Mouse (Mus musculus) limb, embryonic 14.5 days (tissue): ENCODE measurements around the gene Ppm1m. TPM values are rescaled to one million over a fixed set of nuclear protein-coding genes. Genes with fewer than 3 reads are reported as not detected.

Source experiments
- ATAC-seq: fragments of 200-750 bp; cut with Nextera tagmentation; 2 replicates; pipeline ENCODE4 v1.8.0; 2017; ENCODE audit warnings: low read depth, moderate number of reproducible peaks, moderate TSS enrichment; ENCODE audit not compliant: low FRiP score
- DNase-seq: peaks from one replicate; pipeline ENCODE4 v3.0.0-alpha.2; 2015; ENCODE audit warnings: low spot score
- H3K27ac ChIP-seq: fragments of 300-500 bp; sonication (generic); replicated peaks from 2 replicates; pipeline ENCODE4 v1.5.1; 2014; ENCODE audit warnings: low read depth, mild to moderate bottlenecking, low read length, moderate library complexity, mixed read lengths
- H3K27me3 ChIP-seq: fragments of 300-500 bp; sonication (generic); 2 replicates; pipeline ENCODE4 v1.6.1; 2014; ENCODE audit warnings: low read length, mixed read lengths; ENCODE audit not compliant: control insufficient read depth, insufficient read depth
- H3K36me3 ChIP-seq: fragments of 300-500 bp; sonication (generic); 2 replicates; pipeline ENCODE4 v1.6.1; 2014; ENCODE audit warnings: mild to moderate bottlenecking, low read length, moderate library complexity, mixed read lengths; ENCODE audit not compliant: control insufficient read depth, insufficient read depth
- H3K4me1 ChIP-seq: fragments of 300-500 bp; sonication (generic); 2 replicates; pipeline ENCODE4 v1.6.1; 2014; ENCODE audit warnings: antibody characterized with exemption, low read length, mixed read lengths; ENCODE audit not compliant: control insufficient read depth, insufficient read depth
- H3K4me2 ChIP-seq: fragments of 300-500 bp; sonication (generic); replicated peaks from 2 replicates; pipeline ENCODE4 v1.6.1; 2014; ENCODE audit warnings: low read depth, mild to moderate bottlenecking, low read length, moderate library complexity; ENCODE audit not compliant: severe bottlenecking
- H3K4me3 ChIP-seq: fragments of 300-500 bp; sonication (generic); replicated peaks from 2 replicates; pipeline ENCODE4 v1.5.1; 2014; ENCODE audit warnings: low read length
- H3K9ac ChIP-seq: fragments of 300-500 bp; sonication (generic); 2 replicates; pipeline ENCODE4 v1.6.1; 2014; ENCODE audit warnings: mild to moderate bottlenecking, low read depth, low read length, moderate library complexity; ENCODE audit not compliant: severe bottlenecking
- H3K9me3 ChIP-seq: fragments of 300-500 bp; sonication (generic); 2 replicates; pipeline ENCODE4 v1.6.1; 2016; ENCODE audit warnings: low read length; ENCODE audit not compliant: control insufficient read depth
- POLR2A ChIP-seq: fragments of 200-500 bp; IDR thresholded peaks from 2 replicates; pipeline ENCODE4 v1.8.0; 2012; ENCODE audit warnings: inconsistent platforms, mild to moderate bottlenecking, moderate library complexity, borderline replicate concordance; ENCODE audit not compliant: insufficient read depth, insufficient read length; ENCODE audit errors: extremely low read depth
- WGBS: fragments of 180-500 bp; shearing (Covaris S2); extraction: QIAGEN DNeasy Blood & Tissue Kit; methylation state at CpG from one replicate; pipeline ENCODE4 v1.1.7; 2014; 5-methylcytosine and 5-hydroxymethylcytosine counted together
- polyA plus RNA-seq, 2 experiments: library from polyadenylated mRNA; depleted of rRNA in 1 of 2; stranded (reverse) in 1 of 2; unstranded in 1 of 2; fragments of >200 nt; fragmentation: Nextera tagmentation in 1 of 2; extraction: Ambion mirVana in 1 of 2; gene quantifications; 2 replicates each; pipeline versions ENCODE4 v1.2.1 to v1.2.3; 2012 to 2014

Ppm1m gene
- polyA plus RNA-seq, 2 experiments = 39.2 to 87.0 TPM

GRCm38 (mm10) chr9:106216971-106217370, 17.4 kb upstream of the Ppm1m start:
- H3K36me3 ChIP-seq = peaks cover 32% of the 10 kb centered on the region
- H3K4me3 ChIP-seq = no peak overlapping the region
- H3K9me3 ChIP-seq = no peaks in the 10 kb centered on the region
- no peak overlapping the region for H3K27ac ChIP-seq
- H3K4me2 ChIP-seq = no peak overlapping the region
- ATAC-seq (no peak), DNase-seq (no peak)
- no peaks in the 10 kb centered on the region for H3K27me3 ChIP-seq
- WGBS = 86% methylated on average over 7 of the region's 7 CpGs
- H3K9ac ChIP-seq = no peak overlapping the region
- no peak for TF ChIP-seq POLR2A
- H3K4me1 ChIP-seq = no peaks in the 10 kb centered on the region

DNA sequence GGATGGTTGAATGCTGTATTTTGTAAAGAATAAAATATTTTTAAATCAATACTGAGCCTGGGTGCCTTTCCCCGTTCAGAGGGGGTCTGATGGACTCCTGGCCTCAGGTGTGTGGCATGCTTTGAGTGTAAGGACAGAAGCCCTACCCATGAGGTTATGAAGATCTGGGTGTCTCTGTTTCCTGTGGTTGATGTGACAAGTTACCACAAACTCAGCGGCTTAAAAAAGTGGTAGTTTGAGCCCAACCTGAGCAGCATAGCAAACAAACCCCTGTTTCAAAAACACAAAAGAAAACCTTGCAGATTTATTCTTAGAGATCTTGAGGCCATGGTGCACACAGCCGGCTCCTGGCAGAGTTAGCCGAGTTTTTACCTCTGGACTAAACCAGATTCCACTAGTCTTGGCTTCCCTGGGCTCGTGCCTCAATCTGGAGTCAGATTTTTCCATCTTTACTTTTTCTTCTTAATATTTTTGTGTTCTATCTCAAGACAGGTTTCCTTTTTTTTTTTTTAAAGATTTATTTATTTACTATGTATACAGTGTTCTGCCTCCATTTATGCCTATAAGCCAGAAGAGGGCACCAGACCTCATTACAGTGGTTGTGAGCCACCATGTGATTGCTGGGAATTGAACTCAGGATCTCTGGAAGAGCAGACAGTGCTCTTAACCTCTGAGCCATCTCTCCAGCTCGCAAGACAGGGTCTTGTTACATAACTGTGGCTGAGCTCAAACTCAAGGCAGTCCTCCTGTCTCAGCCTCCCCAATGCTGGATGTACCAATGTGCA, 16.0 kb upstream of the Ppm1m start:
- DNase-seq = no peak
- H3K36me3 ChIP-seq = peaks cover 32% of the 10 kb centered on the region
- ATAC-seq = no peak
- H3K4me3 ChIP-seq = no peak overlapping the region
- no peak overlapping the region for H3K9ac ChIP-seq
- no peak for TF ChIP-seq POLR2A
- H3K9me3 ChIP-seq = no peaks in the 10 kb centered on the region
- WGBS = 88% methylated on average over 6 of the region's 6 CpGs
- H3K4me1 ChIP-seq = peaks cover 2% of the 10 kb centered on the region; the same call in 1 of the 2 replicates
- H3K27me3 ChIP-seq = no peaks in the 10 kb centered on the region
- H3K27ac ChIP-seq = no peak overlapping the region
- no peak overlapping the region for H3K4me2 ChIP-seq

- Histone ChIP-seq H3K4me3 (no peak overlapping the region), H3K4me2 (0 out of 2 replicates have a peak overlapping the region, but pooled peaks have one; percentile 45), H3K36me3 (peaks cover 46% of the 10 kb centered on the region), H3K9ac (no peak overlapping the region), H3K27me3 (no peaks in the 10 kb centered on the region), H3K9me3 (no peaks in the 10 kb centered on the region), H3K4me1 (peaks cover 2% of the 10 kb centered on the region; the same call in 1 of the 2 replicates), H3K27ac (no peak overlapping the region)
- WGBS = 88% methylated on average over 12 of the region's 12 CpGs
- no peak for DNase-seq
- TF ChIP-seq POLR2A = no peak
- ATAC-seq = no peak
These were observed 13.0 kb upstream of the Ppm1m start for GRCm38 (mm10) chr9:106212594-106212981.

GRCm38 (mm10) chr9:106211680-106212593, 12.4 kb upstream of the Ppm1m start:
- 0 out of 2 replicates have a peak overlapping the region, but pooled peaks have one; percentile 2 for H3K27ac ChIP-seq
- 21% methylated on average over 36 of the region's 37 CpGs for WGBS
- peak; percentile 83 for ATAC-seq

More at GRCm38 (mm10) chr9:106211680-106212593, 12.4 kb upstream of the Ppm1m start:
- Histone ChIP-seq H3K36me3 (peaks cover 49% of the 10 kb centered on the region), H3K9ac (peak overlapping the region; percentile 42), H3K4me3 (peak overlapping the region; percentile 17; the same call in 1 of the 2 replicates), H3K9me3 (no peaks in the 10 kb centered on the region), H3K4me2 (peak overlapping the region; percentile 45), H3K27me3 (no peaks in the 10 kb centered on the region), H3K4me1 (peaks cover 2% of the 10 kb centered on the region; the same call in 1 of the 2 replicates)
- DNase-seq = peak; percentile 94
- TF ChIP-seq POLR2A = no peak
